Mouse (Mus musculus): ENCODE measurements at regions not wholly inside any gene's neighbourhood (a gene's known extent, or its start where the extent isn't known, plus 50 kb on each side); places are given as distances from the start of the nearest gene placed in this dataset.

DNA sequence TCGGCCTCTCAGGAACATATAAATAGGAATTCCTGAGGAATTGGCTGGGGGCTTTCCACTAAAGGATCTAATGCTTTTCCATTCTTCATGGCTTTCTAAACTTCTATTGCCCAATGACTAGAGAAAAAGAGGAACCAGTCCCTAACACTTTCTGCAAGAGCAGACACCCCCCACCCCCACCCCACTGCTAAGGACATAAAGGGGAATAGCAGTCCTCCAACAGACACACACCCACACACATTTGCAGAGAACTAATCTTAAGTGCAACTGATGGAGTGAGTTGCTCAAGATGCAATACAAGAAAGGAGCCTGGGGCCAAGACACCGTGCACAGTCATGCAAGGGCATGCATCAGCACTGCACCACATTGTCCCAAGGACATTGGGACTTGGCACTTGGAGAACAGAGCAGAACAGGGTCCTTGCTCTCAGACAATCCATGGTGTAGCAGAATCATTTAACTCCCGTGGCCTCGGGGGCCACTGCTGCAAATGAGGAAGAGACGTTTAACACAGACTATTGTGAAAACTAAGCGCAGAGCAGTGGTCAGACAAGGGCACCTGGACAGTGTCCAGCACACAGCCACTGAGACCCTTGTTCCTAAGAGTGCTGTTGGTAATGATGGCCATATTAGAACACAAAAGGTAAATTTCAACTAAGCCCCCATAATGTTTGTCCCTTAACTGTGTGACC is 161.1 kb downstream of the Xpnpep1 start:
- 90% methylated on average over 6 of the region's 6 CpGs for WGBS
- H3K4me3 ChIP-seq (ENCODE audit: low read depth, low read length), result no peak overlapping the region
- H3K36me3 ChIP-seq (ENCODE audit: insufficient read depth), result no peaks in the 10 kb centered on the region
- H3K27ac ChIP-seq (ENCODE audit: low read depth), result no peak overlapping the region
- H3K27me3 ChIP-seq (ENCODE audit: insufficient read depth, low read length), result no peaks in the 10 kb centered on the region
- H3K9ac ChIP-seq, result no peak overlapping the region
- TF ChIP-seq CTCF (IDR thresholded peaks at IDR 0.05; ENCODE audit: low read depth), result no peak
- no peaks in the 10 kb centered on the region for H3K9me3 ChIP-seq (ENCODE audit: low read depth, low read length)
- H3K4me1 ChIP-seq (ENCODE audit: insufficient read depth), result no peaks in the 10 kb centered on the region
- no peak for ATAC-seq (ENCODE audit: insufficient read depth)
- no peak overlapping the region for H3K4me2 ChIP-seq
- no peak for DNase-seq

DNA sequence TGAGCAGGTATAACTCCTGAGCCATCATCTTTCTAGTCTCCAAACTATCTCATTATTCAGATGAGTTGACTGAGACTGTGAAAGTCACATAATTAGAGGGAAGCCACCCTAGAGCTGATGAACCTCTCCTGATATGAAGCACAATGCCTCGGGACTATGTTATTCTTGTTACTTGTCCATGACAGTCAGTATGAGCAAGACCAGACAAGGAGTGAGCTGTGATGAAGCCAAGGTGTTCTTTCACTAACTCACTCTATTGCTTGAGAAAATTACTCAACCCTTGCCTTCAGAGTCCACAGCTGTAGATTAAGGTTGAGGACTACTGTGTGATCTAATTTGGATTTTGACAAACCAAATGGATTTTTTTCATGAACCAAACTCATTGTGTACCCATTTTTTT is 173.4 kb downstream of the Xpnpep1 start:
- Histone ChIP-seq H3K4me3 (ENCODE audit: low read depth, low read length) (no peak overlapping the region), H3K4me1 (ENCODE audit: insufficient read depth) (no peaks in the 10 kb centered on the region), H3K9ac (no peak overlapping the region), H3K27ac (ENCODE audit: low read depth) (no peak overlapping the region), H3K36me3 (ENCODE audit: insufficient read depth) (no peaks in the 10 kb centered on the region), H3K9me3 (ENCODE audit: low read depth, low read length) (no peaks in the 10 kb centered on the region), H3K4me2 (no peak overlapping the region), H3K27me3 (ENCODE audit: insufficient read depth, low read length) (no peaks in the 10 kb centered on the region)
- no peak for ATAC-seq (ENCODE audit: insufficient read depth)
- WGBS, result 76% methylated on average over 1 of the region's 1 CpGs
- no peak for TF ChIP-seq CTCF (IDR thresholded peaks at IDR 0.05; ENCODE audit: low read depth)
- no peak for DNase-seq

DNA sequence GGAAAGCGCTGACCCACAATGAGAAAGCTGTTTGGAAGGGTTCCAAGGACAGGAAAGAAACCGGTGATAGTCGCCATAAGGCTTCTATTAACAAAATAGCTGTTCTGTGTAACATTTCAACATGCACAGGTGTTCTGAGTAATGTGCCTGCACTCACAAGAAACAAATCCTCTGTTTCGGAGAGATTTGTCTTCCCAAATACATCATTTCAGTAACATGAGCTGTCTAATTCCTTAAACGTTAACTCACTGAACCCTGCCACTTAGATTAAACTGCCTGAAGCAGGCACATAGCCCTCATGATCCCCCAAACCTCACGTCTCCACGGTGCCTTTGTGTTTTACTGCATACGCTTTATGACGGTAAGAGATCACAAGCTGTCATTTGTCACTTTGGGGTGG is 178.4 kb downstream of the Xpnpep1 start:
- no peaks in the 10 kb centered on the region for H3K27me3 ChIP-seq (ENCODE audit: insufficient read depth, low read length)
- whole genome bisulfite sequencing, result 40% methylated on average over 9 of the region's 9 CpGs
- no peak overlapping the region for H3K4me2 ChIP-seq
- ATAC-seq (ENCODE audit: insufficient read depth) (no peak), DNase-seq (peak; percentile 2)
- no peaks in the 10 kb centered on the region for H3K9me3 ChIP-seq (ENCODE audit: low read depth, low read length)
- H3K36me3 ChIP-seq (ENCODE audit: insufficient read depth), result no peaks in the 10 kb centered on the region
- H3K4me3 ChIP-seq (ENCODE audit: low read depth, low read length), result no peak overlapping the region
- no peaks in the 10 kb centered on the region for H3K4me1 ChIP-seq (ENCODE audit: insufficient read depth)
- TF ChIP-seq CTCF (IDR thresholded peaks at IDR 0.05; ENCODE audit: low read depth), result no peak
- H3K9ac ChIP-seq, result no peak overlapping the region
- H3K27ac ChIP-seq (ENCODE audit: low read depth), result no peak overlapping the region

DNA sequence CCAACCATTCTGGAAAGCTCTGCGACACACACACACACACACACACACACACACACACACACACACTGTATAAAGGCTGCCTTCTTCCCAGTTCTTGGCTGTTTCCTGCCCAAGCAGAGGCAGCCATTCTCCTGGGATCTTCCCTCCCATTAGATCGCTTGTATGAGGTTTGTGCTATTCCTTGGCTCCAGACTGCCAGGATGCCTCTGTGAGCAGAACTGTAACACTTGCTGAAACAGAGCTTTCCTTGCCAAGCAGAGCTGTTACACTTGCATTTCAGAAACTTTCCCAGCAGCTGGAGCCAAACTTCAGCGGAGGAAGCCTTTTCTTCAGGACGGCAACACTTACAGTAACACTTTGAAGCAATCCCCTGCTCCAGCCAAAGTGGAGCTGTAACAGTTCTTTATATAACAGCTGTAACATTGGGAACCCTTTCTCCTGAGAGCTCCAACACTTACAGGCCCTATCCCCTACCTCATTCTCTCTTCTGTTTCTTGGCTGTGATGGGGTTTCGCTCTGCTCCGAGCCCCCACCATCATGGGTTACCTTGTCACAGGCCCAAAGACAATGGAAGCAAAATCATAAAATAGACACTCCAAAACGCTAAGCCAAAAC is 185.8 kb downstream of the Xpnpep1 start:
- ATAC-seq (ENCODE audit: insufficient read depth), result 0 out of 2 replicates have a peak, but pooled peaks have one; percentile 52
- WGBS, result 75% methylated on average over 7 of the region's 7 CpGs

DNA sequence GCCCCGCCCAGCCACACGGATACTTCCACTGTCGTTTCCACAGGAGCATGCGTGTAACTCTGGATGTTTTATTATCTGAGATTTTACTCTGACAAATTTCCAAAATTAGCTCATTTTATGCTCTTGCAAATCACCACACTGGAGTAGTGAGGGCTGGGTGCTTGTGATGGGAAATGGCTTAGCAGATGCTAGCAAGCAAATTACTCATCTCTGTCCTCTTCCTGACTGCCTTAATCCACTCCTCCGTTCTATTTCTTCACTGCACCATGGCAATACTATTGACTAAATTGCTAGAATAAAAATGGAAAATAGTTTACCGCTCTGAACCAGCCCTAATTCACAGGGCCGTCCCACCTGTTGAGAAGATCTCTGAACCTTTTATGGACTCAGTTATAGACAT is 223.8 kb downstream of the Xpnpep1 start:
- Histone ChIP-seq H3K36me3 (ENCODE audit: insufficient read depth) (no peaks in the 10 kb centered on the region), H3K27ac (ENCODE audit: low read depth) (no peak overlapping the region), H3K27me3 (ENCODE audit: insufficient read depth, low read length) (no peaks in the 10 kb centered on the region), H3K9ac (no peak overlapping the region), H3K4me2 (no peak overlapping the region), H3K4me1 (ENCODE audit: insufficient read depth) (no peaks in the 10 kb centered on the region), H3K4me3 (ENCODE audit: low read depth, low read length) (no peak overlapping the region), H3K9me3 (ENCODE audit: low read depth, low read length) (no peaks in the 10 kb centered on the region)
- ATAC-seq (ENCODE audit: insufficient read depth) (no peak), DNase-seq (no peak)
- no peak for TF ChIP-seq CTCF (IDR thresholded peaks at IDR 0.05; ENCODE audit: low read depth)
- 79% methylated on average over 7 of the region's 7 CpGs for WGBS

More for the DNA sequence above, 185.8 kb downstream of the Xpnpep1 start:
- Histone ChIP-seq H3K9me3 (ENCODE audit: low read depth, low read length) (no peaks in the 10 kb centered on the region), H3K4me3 (ENCODE audit: low read depth, low read length) (no peak overlapping the region), H3K4me1 (ENCODE audit: insufficient read depth) (no peaks in the 10 kb centered on the region), H3K27me3 (ENCODE audit: insufficient read depth, low read length) (no peaks in the 10 kb centered on the region), H3K27ac (ENCODE audit: low read depth) (no peak overlapping the region), H3K36me3 (ENCODE audit: insufficient read depth) (no peaks in the 10 kb centered on the region), H3K4me2 (no peak overlapping the region), H3K9ac (no peak overlapping the region)
- peak; percentile 65 for DNase-seq
- TF ChIP-seq CTCF (IDR thresholded peaks at IDR 0.05; ENCODE audit: low read depth), result no peak

DNA sequence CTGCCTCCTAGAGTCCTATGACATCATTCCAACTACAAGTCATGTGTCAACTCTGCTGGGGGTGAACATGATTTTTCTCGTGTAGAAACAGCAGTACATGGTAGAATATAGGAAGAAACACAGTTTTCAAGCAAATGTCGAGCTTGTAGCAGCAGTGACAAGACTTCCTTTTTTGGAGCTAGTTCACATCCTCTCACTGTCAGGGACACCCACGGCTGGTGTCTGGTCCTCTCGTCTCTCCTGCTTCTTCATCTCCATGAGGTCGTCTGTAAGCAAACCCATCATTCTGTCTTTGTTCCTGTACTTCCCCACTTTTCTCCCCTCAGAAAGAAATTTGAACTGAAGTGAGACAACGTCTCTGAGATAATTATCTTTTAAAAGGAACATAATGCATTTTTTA is 228.0 kb downstream of the Xpnpep1 start:
- WGBS, result 53% methylated on average over 6 of the region's 6 CpGs
- H3K4me1 ChIP-seq (ENCODE audit: insufficient read depth), result no peaks in the 10 kb centered on the region
- TF ChIP-seq CTCF (IDR thresholded peaks at IDR 0.05; ENCODE audit: low read depth), result no peak
- H3K9ac ChIP-seq, result no peak overlapping the region
- H3K27ac ChIP-seq (ENCODE audit: low read depth), result no peak overlapping the region
- H3K27me3 ChIP-seq (ENCODE audit: insufficient read depth, low read length), result no peaks in the 10 kb centered on the region
- ATAC-seq (ENCODE audit: insufficient read depth) (no peak), DNase-seq (no peak)
- no peak overlapping the region for H3K4me2 ChIP-seq
- no peak overlapping the region for H3K4me3 ChIP-seq (ENCODE audit: low read depth, low read length)
- no peaks in the 10 kb centered on the region for H3K9me3 ChIP-seq (ENCODE audit: low read depth, low read length)
- no peaks in the 10 kb centered on the region for H3K36me3 ChIP-seq (ENCODE audit: insufficient read depth)

DNA sequence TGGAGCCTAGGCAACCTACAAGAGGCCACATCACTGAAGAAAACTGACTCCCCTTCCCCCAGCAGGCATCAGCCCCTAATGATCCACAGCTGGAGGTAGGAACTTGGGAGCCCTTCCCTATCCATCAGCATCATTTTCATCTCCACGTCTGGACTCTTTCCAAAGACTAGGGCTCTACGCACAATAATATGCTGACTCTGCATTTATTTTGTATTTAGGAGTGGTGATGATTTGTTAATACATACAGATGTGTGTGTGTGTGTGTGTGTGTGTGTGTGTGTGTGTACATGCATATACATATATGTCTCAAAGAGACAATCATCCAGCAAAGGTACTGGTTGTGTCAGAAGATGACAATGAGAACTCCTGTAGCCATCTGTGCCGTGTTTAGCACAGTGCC is 251.2 kb downstream of the Xpnpep1 start:
- H3K9ac ChIP-seq, result no peak overlapping the region
- 59% methylated on average over 3 of the region's 3 CpGs for WGBS
- TF ChIP-seq CTCF (IDR thresholded peaks at IDR 0.05; ENCODE audit: low read depth), result no peak
- H3K36me3 ChIP-seq (ENCODE audit: insufficient read depth), result no peaks in the 10 kb centered on the region
- no peaks in the 10 kb centered on the region for H3K4me1 ChIP-seq (ENCODE audit: insufficient read depth)
- no peaks in the 10 kb centered on the region for H3K9me3 ChIP-seq (ENCODE audit: low read depth, low read length)
- no peak overlapping the region for H3K4me2 ChIP-seq
- no peaks in the 10 kb centered on the region for H3K27me3 ChIP-seq (ENCODE audit: insufficient read depth, low read length)
- H3K27ac ChIP-seq (ENCODE audit: low read depth), result no peak overlapping the region
- ATAC-seq (ENCODE audit: insufficient read depth) (no peak), DNase-seq (peak; percentile 21)
- H3K4me3 ChIP-seq (ENCODE audit: low read depth, low read length), result no peak overlapping the region
